Mouse (Mus musculus) cortical plate, adult 2 months (tissue): ENCODE data around the gene Elmsan1.

ENCODE experiments used
- CTCF ChIP-seq: fragments of 200-500 bp; IDR thresholded peaks from 2 replicates; pipeline ENCODE4 v1.5.1; 2011; ENCODE audit warnings: mild to moderate bottlenecking, control low read depth, low read length; ENCODE audit not compliant: insufficient read depth; ENCODE audit errors: extremely low read depth
- POLR2A ChIP-seq: fragments of 200-500 bp; IDR thresholded peaks from 2 replicates; pipeline ENCODE4 v1.6.1; 2011; ENCODE audit warnings: mild to moderate bottlenecking, low read length, control low read depth; ENCODE audit not compliant: insufficient read depth; ENCODE audit errors: extremely low read depth

GRCm38 (mm10) chr12:84172862-84173261, 45.8 kb downstream of the Elmsan1 start:
- TF ChIP-seq CTCF (no peak), POLR2A (no peak)
